Mouse (Mus musculus): Measurements from ENCODE around the gene Atoh7. TPM values are rescaled to one million over a fixed set of nuclear protein-coding genes. Genes with fewer than 3 reads are reported as not detected.

Atoh7 gene
- polyA plus RNA-seq, 1 experiment from 2014 or later: not detected

DNA sequence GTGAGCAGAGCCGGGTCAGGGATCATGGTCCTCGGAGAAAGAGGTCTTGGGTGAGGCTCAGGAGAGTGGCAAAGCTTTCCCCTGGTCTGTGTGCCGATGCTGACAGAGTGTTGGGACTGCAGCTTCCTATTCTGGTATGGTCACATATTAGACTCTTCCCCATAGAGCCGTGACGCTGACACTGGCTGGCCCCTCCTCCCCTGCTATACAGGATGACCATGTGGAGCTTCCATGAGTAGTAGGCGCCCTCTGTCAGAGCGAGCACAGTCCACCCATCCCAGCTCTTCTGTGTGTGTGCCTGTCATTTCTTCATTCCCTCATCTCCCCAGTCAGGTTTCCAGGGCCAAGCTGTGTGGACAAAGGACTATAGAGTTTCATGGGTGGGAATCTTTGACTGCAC is 36.1 kb upstream of the Atoh7 start:
- H3K27ac ChIP-seq (replicated peaks): no peak overlapping the region
- peaks cover 8% of the 10 kb centered on the region; the same call in 1 of the 2 replicates for H3K4me1 ChIP-seq (replicated peaks)
- H3K36me3 ChIP-seq (replicated peaks): no peaks in the 10 kb centered on the region
- no peak overlapping the region for H3K4me3 ChIP-seq (replicated peaks)
- H3K27me3 ChIP-seq: no peaks in the 10 kb centered on the region
- no peak overlapping the region for H3K9ac ChIP-seq
- peak overlapping the region; percentile 28 for H3K4me2 ChIP-seq
- ATAC-seq (ENCODE audit: insufficient read depth): no peak
- WGBS (ENCODE audit: insufficient replicate concordance): 64% methylated on average over 7 of the region's 7 CpGs
- no peaks in the 10 kb centered on the region for H3K9me3 ChIP-seq (replicated peaks)

DNA sequence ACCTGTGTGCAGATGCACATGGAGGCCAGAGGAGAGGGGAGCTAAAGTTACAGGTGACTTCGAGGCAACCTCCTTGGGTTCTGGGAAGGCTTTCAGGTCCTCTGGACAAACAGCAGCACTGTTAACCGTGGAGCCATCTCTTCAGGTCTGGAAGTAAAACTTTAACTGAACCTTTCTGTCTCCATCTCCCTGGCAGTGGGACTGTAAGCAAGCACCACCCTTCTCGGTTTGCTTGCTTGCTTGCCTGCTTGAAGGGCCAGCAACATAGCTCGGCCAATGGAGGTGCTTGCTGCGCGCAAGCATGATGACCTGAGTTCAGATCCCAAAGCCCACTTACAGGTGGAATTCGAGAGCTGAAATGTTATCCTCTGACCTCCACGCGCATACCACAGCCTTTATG is 34.9 kb upstream of the Atoh7 start:
- 57% methylated on average over 9 of the region's 9 CpGs for WGBS (ENCODE audit: insufficient replicate concordance)
- H3K27me3 ChIP-seq: no peaks in the 10 kb centered on the region
- no peak overlapping the region for H3K9ac ChIP-seq
- no peak for ATAC-seq (ENCODE audit: insufficient read depth)
- no peak overlapping the region for H3K4me3 ChIP-seq (replicated peaks)
- peaks cover 8% of the 10 kb centered on the region; the same call in 1 of the 2 replicates for H3K4me1 ChIP-seq (replicated peaks)
- H3K9me3 ChIP-seq (replicated peaks): no peaks in the 10 kb centered on the region
- H3K4me2 ChIP-seq: no peak overlapping the region
- no peak overlapping the region for H3K27ac ChIP-seq (replicated peaks)
- H3K36me3 ChIP-seq (replicated peaks): no peaks in the 10 kb centered on the region; the same call in 1 of the 2 replicates

DNA sequence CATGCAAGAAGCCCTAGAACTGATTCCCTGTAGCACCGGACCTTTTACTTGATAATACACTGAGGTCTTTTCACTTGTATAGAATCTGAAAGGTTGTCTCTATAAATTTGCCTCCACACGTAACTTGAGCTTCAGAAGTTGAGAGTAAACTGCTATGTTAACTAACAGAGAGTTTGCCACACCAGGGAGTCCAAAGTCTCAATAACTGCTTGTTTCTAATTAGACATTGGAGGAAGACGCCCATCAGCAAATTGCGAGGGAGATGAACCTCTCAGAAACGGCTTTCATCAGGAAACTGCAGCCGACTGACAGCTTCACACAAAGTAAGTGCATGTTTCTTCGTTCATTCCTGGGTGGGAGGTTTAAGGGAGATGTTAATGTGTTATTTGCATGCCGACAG is 33.9 kb upstream of the Atoh7 start:
- no peak overlapping the region for H3K4me2 ChIP-seq
- 46% methylated on average over 8 of the region's 8 CpGs for WGBS (ENCODE audit: insufficient replicate concordance)
- no peak for ATAC-seq (ENCODE audit: insufficient read depth)

DNA sequence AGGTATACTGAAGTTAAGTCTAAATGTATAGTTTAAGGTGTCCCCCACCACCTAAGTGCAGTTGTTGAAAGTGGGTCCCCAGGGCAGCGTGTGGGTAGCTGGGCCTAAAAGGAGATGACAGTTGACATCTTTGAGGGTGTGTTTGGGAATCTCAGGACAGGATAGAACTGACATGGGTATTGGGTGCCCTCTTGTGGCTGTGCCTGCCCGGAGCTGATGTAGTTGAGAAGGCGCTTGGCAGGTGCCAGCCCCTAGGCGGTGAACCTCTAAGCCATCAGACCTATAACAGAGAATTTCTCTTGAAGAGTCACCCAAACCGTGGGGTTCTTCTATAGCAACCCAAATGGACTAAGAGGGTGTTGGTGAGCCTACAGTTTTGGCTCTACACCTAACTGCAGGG is 33.5 kb upstream of the Atoh7 start:
- no peak for ATAC-seq (ENCODE audit: insufficient read depth)

More for the DNA sequence above, 33.9 kb upstream of the Atoh7 start:
- Histone ChIP-seq H3K27me3 (no peaks in the 10 kb centered on the region), H3K4me3 (replicated peaks) (no peak overlapping the region), H3K9me3 (replicated peaks) (no peaks in the 10 kb centered on the region), H3K36me3 (replicated peaks) (no peaks in the 10 kb centered on the region; the same call in 1 of the 2 replicates), H3K27ac (replicated peaks) (no peak overlapping the region), H3K4me1 (replicated peaks) (peaks cover 8% of the 10 kb centered on the region; the same call in 1 of the 2 replicates), H3K9ac (no peak overlapping the region)

DNA sequence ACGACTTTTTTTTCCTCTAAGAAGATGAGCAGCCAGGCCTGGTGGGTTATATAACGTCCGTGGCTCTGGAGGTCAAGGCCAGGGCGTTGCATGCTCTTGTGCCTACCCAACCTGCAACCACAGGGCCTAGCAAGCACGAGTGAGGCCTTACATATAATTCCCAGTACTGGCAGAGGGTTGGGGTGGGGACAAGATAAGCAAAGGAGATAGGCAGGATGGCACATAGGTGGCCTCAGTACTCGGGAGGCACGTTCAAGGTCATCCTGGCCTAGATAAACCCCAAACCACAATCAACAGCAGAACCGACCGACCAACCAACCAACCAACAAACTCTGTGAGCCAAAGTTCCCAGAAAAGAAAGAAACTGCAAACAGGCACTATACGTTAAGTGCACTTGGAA is 13.1 kb upstream of the Atoh7 start:
- ATAC-seq (ENCODE audit: insufficient read depth): peak; percentile 73
- no peak overlapping the region for H3K9ac ChIP-seq

More for the DNA sequence above, 33.5 kb upstream of the Atoh7 start:
- H3K4me1 ChIP-seq (replicated peaks): peaks cover 8% of the 10 kb centered on the region; the same call in 1 of the 2 replicates
- H3K4me2 ChIP-seq: no peak overlapping the region
- H3K36me3 ChIP-seq (replicated peaks): no peaks in the 10 kb centered on the region; the same call in 1 of the 2 replicates
- no peaks in the 10 kb centered on the region for H3K27me3 ChIP-seq
- H3K9ac ChIP-seq: no peak overlapping the region
- WGBS (ENCODE audit: insufficient replicate concordance): 20% methylated on average over 5 of the region's 5 CpGs
- no peaks in the 10 kb centered on the region for H3K9me3 ChIP-seq (replicated peaks)
- H3K4me3 ChIP-seq (replicated peaks): no peak overlapping the region
- H3K27ac ChIP-seq (replicated peaks): no peak overlapping the region

DNA sequence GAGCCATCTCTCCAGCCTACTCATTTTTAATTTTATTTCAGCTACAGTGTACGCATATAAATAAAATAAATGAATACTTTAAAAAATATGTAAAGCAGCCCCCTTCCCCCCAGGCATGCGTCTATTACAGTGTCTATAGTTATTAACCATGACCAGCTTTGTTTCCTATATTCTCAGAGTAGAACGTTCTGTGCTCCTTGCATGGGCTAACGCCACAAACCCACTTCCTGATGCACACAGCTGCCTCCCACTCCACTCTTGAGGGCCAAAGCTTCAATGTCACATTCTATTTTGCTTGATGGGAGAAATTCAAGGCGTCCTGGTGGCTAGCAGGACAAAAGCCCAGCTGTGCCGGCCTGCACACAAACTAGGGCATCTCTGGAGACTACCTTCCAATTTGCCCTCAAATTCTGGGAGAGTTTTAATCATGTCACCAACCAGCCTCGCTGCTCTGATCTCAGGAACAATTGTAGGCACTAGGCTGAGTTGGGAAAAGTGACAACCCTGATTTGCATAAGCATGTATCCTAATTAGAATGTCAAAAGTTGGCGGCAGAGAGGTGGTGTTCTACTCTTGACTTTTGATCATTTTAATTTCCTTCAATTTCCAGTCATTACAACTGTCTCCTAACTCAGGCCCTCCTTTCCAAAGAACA is 10.2 kb upstream of the Atoh7 start:
- H3K27ac ChIP-seq (replicated peaks): no peak overlapping the region
- no peaks in the 10 kb centered on the region for H3K36me3 ChIP-seq (replicated peaks)
- no peak overlapping the region for H3K9ac ChIP-seq
- H3K4me3 ChIP-seq (replicated peaks): 0 out of 2 replicates have a peak overlapping the region, but pooled peaks have one; percentile 12
- 26% methylated on average over 8 of the region's 8 CpGs for WGBS (ENCODE audit: insufficient replicate concordance)
- peak overlapping the region; percentile 41; the same call in 1 of the 2 replicates for H3K4me2 ChIP-seq
- H3K27me3 ChIP-seq: peaks cover 24% of the 10 kb centered on the region
- no peaks in the 10 kb centered on the region for H3K9me3 ChIP-seq (replicated peaks)
- H3K4me1 ChIP-seq (replicated peaks): peaks cover 16% of the 10 kb centered on the region
- ATAC-seq (ENCODE audit: insufficient read depth): no peak

More for the DNA sequence above, 13.1 kb upstream of the Atoh7 start:
- Histone ChIP-seq H3K36me3 (replicated peaks) (no peaks in the 10 kb centered on the region), H3K4me3 (replicated peaks) (no peak overlapping the region), H3K9me3 (replicated peaks) (no peaks in the 10 kb centered on the region), H3K27me3 (peaks cover 24% of the 10 kb centered on the region), H3K4me1 (replicated peaks) (peaks cover 22% of the 10 kb centered on the region), H3K4me2 (peak overlapping the region; percentile 5; the same call in 1 of the 2 replicates), H3K27ac (replicated peaks) (no peak overlapping the region)
- 22% methylated on average over 10 of the region's 10 CpGs for whole genome bisulfite sequencing (ENCODE audit: insufficient replicate concordance)

DNA sequence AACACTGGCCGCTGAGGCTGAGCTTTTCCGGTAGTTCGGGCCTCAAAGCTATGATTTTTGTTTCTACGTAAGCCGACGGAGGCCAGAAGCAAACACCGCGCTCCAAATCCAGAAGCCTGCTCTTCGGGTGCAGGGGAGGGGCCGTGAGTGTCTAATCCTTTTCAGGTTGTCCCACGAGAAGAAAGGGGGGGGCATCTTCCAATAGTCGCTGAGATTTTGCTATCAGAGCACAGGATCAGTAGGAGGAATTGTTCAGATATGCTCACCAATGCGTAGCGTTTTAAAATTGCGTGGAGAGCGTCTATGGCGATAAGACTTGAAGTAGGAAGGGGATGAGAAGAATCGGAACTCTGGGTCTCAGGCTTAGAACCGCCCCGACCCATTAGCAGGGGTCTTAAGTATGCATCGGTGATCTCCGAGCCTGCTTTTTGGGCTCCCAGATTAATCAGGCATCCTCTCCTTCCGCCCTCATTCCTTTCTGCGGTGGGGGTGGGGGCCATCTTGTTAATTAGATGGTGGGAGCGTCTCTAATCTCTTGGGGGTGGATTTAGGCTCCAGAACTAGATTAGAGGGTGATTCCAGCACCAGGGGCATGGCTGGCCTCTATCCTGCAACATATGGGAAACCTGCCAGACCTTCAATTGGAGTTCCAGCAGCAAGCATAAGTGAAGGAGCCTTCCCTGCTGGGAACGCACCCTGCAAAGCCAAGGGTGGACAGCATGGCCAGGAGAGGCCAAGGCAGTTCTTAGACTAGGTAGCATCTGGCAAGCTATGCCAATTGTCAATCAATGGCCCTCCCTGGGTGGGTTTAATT is 9.5 kb upstream of the Atoh7 start:
- ATAC-seq (ENCODE audit: insufficient read depth): no peak
- no peak overlapping the region for H3K27ac ChIP-seq (replicated peaks)
- H3K4me3 ChIP-seq (replicated peaks): 0 out of 2 replicates have a peak overlapping the region, but pooled peaks have one; percentile 12
- H3K9me3 ChIP-seq (replicated peaks): no peaks in the 10 kb centered on the region
- 11% methylated on average over 26 of the region's 26 CpGs for WGBS (ENCODE audit: insufficient replicate concordance)
- H3K4me2 ChIP-seq: peak overlapping the region; percentile 41
- H3K4me1 ChIP-seq (replicated peaks): peaks cover 16% of the 10 kb centered on the region
- H3K9ac ChIP-seq: no peak overlapping the region
- no peaks in the 10 kb centered on the region for H3K36me3 ChIP-seq (replicated peaks)
- H3K27me3 ChIP-seq: peaks cover 24% of the 10 kb centered on the region

DNA sequence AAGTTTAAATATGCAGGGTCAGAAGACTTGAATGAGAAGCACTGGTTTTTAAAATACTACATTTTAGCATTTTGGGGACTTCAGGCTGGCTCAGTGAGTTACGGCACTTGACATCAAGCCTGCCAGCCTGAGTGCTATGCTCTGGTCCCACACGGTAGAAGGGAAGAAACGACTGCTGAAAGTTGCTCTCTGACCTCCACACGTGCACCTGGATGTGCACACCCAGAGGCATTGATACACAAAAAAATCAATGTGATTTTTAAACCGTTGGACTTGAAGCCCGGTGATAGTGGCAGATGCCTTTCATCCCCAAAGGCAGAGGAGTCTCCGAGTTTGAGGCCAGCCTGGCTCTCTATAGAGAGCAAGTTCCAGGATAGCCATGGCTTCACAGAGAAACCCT is 7.5 kb upstream of the Atoh7 start:
- H3K9ac ChIP-seq: no peak overlapping the region
- peaks cover 25% of the 10 kb centered on the region for H3K27me3 ChIP-seq
- no peak overlapping the region for H3K4me3 ChIP-seq (replicated peaks)
- no peak overlapping the region for H3K27ac ChIP-seq (replicated peaks)
- peaks cover 5% of the 10 kb centered on the region for H3K4me1 ChIP-seq (replicated peaks)
- no peak for ATAC-seq (ENCODE audit: insufficient read depth)
- no peaks in the 10 kb centered on the region for H3K9me3 ChIP-seq (replicated peaks)
- 59% methylated on average over 7 of the region's 7 CpGs for WGBS (ENCODE audit: insufficient replicate concordance)
- H3K36me3 ChIP-seq (replicated peaks): no peaks in the 10 kb centered on the region
- no peak overlapping the region for H3K4me2 ChIP-seq

DNA sequence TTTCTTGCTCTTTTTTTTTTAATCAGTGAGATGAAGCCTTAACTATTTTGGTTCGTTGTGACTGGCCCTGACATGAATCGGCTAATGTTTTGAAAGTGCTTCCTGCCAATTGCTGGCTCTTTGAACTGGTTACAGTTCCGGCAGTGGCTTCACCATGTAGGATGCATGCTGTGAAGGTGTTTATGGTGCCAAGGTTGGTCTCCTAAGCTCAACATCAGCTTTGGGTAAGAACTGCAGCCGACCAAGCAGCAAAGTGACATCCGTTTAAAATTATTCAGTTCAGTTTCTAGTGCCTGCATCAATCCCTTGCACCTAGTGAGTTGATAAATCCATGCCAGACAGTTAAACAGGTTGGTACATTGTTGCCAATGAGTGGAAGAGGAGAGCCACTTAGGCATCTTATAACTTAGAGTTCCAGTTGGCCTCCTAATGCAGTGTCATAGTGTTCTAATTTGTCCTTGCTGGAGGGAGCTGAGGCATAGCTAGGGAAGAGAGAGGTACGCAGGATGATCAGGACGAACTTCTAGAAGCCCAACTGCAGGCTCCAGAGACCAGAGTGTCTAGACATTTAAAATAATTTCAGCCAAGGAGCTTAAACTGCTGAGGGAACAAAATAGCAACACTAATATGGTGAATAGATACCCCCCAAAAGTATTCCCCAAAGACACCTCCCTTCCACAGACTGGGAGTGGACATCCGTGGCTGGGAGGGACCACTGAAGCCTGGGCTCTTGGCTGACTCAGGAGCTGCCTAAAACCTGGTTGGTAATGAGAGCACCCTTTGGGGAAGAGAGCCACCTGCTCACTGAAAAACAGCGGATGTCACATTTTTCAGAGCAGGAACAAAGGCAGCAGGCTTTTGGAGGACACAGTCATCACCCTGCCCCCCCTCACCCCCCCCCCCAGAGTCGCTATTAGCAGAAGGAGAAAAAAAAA is 6.6 kb upstream of the Atoh7 start:
- no peaks in the 10 kb centered on the region for H3K9me3 ChIP-seq (replicated peaks)
- no peak overlapping the region for H3K4me3 ChIP-seq (replicated peaks)
- no peak overlapping the region for H3K9ac ChIP-seq
- no peak overlapping the region for H3K27ac ChIP-seq (replicated peaks)
- ATAC-seq (ENCODE audit: insufficient read depth): no peak
- H3K4me2 ChIP-seq: no peak overlapping the region
- H3K36me3 ChIP-seq (replicated peaks): no peaks in the 10 kb centered on the region
- peaks cover 3% of the 10 kb centered on the region for H3K4me1 ChIP-seq (replicated peaks)
- H3K27me3 ChIP-seq: peaks cover 35% of the 10 kb centered on the region
- WGBS (ENCODE audit: insufficient replicate concordance): 54% methylated on average over 10 of the region's 10 CpGs

DNA sequence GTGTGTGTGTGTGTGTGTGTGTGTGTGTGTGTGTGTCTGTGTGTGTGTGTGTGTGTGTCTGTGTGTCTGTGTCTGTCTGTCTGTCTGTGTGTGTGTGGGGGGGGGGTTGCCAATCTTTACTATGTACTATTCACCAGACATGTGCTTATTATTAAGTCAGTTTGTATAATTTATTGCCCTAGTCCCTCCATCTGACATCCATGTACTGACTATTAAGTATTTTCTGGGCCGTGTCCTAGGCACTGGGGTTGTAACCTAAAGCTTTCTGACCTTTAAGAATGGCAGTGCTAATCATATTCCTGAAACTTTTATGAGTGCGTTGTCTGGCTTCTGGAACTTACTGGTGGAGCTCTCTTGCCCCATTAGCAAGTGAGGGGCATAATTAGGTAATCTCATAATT is 2.7 kb upstream of the Atoh7 start:
- WGBS (ENCODE audit: insufficient replicate concordance): 66% methylated on average over 2 of the region's 2 CpGs
- peaks cover 50% of the 10 kb centered on the region for H3K27me3 ChIP-seq

More for the DNA sequence above, 2.7 kb upstream of the Atoh7 start:
- Histone ChIP-seq H3K4me1 (replicated peaks) (peaks cover 3% of the 10 kb centered on the region; the same call in 1 of the 2 replicates), H3K27ac (replicated peaks) (no peak overlapping the region), H3K4me3 (replicated peaks) (no peak overlapping the region), H3K9ac (no peak overlapping the region), H3K4me2 (no peak overlapping the region), H3K36me3 (replicated peaks) (no peaks in the 10 kb centered on the region), H3K9me3 (replicated peaks) (no peaks in the 10 kb centered on the region)
- ATAC-seq (ENCODE audit: insufficient read depth): no peak
